Mouse (Mus musculus) kidney, postnatal 36 days (tissue): Measurements from ENCODE around the gene Saa3.
"Not testable (repeated sequence)": the region's sequence is repeated elsewhere in the genome, so short reads cannot be mapped to it uniquely, and the experiment has no call there.

Experiments
- DNase-seq, 2 experiments: peaks; one replicate each; pipeline ENCODE4 v3.0.0; 2021 to 2022; ENCODE audit warnings: mixed read lengths in 2 of 2

Gene Saa3

DNA sequence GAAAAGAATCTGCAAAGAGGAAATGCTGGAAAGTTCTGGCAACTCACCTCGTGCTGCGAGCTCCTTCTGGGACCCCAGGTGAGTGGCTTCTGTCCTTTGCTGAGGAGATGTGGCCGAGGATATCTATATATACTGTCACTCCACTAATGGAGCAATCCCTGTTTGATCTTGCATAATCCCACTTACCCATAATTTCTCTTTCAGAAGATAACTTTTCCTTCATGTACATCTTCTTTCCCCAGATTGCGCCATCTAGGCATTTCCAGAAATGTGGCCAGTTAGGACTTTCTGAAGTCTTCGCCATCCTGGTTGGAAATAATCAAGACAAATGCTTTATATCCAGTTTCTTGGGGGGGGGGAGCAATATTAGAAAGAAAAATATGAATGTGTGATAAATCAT, at the start of gene Saa3:
Gene Saa3 (minus strand): TSS at position 101 of the 400 bp plus-strand sequence.
- DNase-seq: no peak

DNA sequence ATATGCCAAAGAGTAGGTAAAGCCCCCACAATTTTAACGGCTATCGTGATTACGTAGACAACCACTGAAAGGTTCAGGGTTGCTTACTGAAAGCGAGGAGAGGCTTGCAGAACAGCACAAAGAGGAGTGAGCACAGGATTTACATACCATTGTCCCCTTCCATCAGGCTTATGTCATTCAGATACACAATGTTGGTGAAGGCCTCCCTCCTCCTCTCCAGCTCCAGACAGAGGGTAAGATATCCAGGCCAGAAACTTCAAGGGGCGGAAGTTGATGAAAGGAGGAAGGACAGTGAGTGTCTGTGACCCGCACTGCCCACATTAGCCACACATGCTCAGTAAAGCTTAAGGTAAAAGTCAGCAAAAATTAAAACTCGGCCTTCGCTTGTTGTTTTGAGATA, 49.2 kb upstream of the Saa3 start:
- no peak for DNase-seq

DNA sequence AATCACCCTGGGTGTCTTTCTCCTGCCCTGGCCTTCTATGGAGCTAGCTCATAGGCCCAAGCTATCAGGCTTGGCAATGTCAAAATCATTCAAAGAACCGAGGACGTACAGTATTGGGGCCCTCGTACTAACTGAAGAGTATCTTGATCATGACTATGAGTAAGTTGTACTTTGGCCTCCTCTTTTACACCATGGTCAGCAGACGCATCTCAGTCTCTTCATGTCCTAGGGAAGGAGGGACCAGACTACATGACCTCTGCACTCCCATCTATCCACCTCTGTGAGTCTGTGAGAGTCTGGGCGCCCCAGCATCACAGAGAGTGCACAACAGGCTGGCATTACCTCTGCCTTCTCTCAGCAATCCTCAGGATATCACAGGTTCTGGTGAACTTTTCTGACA, 47.1 kb upstream of the Saa3 start:
- DNase-seq: no peak

DNA sequence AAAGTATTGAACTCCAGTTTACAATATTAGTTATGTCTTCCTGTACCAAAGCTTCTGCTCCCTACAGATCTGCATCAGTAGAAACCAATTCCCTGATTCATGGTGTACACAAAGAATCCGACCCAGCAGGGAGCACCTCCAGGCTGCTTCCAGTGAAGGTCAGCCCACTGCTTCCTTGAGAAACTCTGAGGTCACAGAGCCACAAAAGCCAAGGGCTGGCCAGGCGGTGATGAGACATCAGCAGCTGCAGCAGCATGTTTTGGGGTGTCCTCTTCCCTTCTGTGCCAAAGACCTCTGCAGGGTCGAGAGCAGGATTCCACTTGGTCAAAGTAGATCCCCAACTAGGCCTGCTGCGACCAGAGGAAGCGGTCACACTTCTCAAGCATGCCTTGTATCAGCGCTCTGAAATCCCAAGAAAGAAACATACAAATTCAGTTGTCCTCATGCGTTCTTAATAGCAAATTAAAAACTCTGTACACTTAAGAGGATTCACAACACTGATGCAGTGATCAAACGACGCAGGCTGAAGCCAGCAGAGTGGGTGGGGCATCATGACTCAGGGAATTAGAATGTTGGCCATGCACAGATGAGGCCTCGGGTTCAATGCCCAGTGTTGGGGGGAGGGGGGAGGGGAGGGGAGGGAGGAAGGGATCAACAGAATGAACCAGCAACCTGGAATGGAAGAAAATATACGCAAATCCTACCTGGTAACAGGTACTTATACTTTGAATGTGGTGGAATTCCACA, 45.7 kb upstream of the Saa3 start:
- DNase-seq: no peak

DNA sequence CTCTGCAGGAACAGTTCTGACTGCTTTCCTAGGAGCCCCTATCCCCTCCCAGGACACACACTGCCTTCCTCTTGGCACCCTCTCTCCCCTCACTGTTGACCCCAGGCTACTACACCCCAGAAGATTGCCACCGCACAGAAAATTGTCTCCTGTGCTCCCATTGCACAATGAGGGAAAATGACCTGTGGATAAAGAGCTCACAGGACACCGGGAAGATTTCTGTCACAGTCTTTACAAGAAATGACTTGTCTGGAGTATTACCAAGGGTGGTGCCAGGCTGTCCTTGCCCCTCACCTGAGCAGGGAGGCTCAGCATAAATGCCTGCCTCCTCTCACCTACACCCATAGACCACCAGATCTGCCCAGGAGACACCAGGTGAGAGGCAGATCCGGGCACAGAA, 36.0 kb upstream of the Saa3 start, which contains the start of gene Saa2:
Gene Saa2 (plus strand): TSS at position 301 of the 400 bp plus-strand sequence.
- no peak for DNase-seq

DNA sequence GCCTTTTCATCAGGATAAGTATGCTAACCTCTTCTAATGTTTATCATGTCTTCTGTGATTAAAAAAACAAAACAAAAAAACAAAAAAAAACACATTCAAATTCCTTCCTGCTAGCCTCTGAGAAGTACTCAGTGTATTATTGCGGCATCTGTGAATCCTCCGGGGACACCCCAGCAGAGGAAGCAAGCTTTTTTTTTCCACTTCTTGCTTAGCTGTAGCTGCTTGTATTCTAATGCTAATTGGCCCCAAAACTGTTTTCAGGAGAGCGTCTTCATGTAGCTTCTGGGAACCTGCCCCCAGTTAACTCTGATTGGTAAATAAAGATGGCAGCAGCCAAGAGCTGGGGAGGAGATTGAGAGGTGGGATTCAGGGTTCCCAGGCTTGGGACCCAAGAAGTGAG, 33.0 kb upstream of the Saa3 start:
- no peak for DNase-seq

DNA sequence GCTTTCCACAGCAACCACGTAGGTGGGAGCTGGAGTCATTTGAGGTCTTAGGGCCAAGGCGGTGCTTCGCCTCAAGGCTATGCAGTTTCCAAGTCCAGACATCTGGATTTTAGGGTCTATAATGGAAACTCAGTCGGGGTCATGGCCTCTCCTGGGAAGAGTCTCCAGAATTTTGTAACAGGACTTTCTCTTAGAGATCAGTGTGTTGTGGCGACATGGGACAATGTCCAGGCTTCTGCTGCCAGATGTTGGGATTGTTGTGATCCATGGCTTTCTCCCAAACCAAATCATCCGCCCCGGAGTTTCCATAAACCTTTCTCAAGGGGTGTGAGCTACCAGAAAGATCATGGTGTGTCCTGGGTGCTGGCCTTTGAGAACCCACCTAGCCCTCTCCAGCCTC, 30.9 kb upstream of the Saa3 start:
- DNase-seq: no peak

DNA sequence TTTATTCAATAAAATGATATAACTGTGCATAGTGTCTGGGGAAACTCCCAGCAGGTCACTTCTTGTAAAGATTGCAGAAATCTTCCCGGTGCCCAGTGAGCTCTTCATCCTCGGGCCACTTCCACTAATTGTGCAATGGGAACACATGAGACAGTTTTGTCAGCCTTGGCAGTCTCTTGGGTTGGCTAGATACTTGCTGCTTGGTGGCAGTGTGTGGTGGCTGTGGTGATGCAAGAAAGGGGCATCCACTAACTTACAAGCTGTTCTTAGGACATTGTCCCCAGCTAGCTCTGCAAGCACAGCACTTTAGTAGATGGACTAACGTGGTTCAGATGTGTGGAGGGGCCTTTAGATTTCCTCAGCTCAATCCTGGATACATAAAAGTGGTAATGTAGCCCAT, 30.3 kb upstream of the Saa3 start:
- no peak for DNase-seq

DNA sequence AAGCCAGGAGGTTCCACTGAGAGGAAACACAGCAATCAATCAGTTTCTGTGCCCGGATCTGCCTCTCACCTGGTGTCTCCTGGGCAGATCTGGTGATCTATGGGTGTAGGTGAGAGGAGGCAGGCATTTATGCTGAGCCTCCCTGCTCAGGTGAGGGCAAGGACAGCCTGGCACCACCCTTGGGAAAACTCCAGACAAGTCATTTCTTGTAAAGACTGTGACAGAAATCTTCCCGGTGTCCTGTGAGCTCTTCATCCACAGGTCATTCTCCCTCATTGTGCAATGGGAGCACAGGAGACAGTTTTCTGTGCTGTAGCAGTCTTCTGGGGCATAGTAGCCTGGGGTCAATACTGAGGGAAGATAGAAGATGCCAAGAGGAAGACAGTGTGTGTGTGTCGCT, 27.4 kb upstream of the Saa3 start, which contains the start of gene Saa1:
Gene Saa1 (minus strand): TSS at position 101 of the 400 bp plus-strand sequence.
- DNase-seq: not testable (repeated sequence)

DNA sequence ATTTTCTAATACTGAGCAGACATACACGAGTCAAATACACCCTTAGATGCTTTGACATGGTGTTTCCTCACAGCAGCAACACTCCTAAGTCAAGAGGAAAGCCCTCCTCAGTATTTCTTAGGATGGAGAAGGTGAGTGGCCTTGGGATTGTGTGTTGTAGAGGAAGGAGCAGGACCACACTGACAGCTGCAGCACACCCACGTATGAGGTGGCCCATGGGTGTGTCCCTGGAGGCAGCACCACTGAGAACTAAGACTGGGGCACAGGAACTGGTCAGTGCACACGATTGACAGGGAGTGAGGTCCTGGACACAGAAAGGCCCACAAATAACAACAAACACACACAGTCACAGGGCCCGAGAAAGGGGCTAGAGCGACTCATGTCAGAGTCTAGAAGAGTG, 24.5 kb upstream of the Saa3 start:
- not testable (repeated sequence) for DNase-seq

DNA sequence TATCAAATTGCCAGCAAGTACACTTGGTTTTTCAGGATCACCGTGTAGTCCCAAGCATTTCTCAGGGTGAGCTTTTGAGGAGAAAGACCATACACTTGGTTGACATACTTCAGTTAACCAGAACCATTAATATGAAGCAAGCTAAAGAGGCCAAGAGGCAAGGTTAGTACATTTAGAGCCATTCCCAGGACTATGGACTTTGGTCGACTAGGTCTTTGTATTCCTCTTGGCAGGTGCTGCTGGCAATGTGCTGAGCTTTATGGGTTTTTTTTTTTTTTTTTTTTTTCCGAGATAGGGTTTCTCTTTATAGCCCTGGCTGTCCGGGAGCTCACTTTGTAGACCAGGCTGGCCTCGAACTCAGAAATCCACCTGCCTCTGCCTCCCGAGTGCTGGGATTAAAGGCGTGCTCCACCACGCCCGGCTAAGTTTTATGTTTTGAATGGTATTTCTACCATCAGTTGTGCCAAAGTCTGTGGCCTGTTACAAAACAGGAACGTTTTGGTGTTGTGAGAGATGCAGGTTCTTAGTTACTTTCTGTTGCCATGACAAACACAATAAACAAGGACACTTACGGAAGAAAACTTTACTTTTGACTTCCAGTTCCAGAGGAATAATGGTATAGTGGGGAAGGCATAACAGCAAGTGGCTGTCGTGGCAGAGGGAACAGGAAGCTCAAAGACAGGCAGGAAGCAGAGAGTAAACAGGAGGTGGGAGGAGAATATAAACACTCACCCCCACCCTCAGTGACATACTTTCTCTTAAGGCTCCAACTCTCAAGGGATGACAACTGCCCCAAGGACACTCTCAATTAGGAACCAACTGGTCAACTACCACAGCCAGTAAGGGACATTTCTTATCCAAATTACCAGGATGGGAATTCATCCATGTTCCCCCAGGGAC, 23.3 kb upstream of the Saa3 start:
- DNase-seq: peak; percentile 51 to 71

DNA sequence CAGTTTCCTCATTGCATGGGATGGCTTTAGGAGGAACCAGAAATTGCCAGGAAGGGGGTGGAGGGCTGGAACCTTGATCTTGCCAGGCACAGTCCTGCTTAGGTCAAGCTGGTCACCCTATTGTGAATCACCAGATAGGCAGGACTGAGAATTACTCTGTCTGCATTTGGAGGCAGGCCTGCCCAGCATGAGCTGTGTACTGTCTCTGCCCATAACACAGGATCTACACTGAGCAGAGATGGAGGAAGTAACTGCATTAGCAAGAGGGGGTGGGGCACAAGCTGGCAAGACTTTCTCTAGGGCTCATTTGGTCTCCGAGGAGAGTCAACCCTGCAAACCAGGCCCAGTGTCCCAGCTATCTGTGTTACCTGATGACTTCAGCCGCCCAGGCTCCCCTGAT, 19.5 kb upstream of the Saa3 start:
- no peak for DNase-seq

DNA sequence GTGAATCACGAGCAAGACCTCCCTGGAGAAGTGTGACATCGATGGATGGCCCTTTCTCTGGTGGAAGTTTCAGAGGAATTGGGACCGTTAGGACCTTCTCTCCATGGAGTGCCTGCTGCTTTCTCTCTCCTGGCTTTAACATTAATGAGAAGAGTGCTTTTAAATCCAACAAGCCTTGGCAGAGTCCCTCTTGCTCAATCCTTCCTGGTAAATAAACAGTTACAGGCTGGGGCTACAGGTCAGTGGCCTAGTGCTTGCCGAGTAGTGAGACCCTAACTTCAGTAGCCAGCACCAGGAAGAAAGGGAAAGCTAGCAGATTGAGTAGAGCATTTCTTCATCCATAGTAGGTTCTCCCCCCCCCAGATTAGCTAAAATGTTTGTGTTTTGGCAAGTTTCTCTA, 17.0 kb upstream of the Saa3 start, which contains the start of gene Saa4:
Gene Saa4 (minus strand): TSS at position 146 of the 400 bp plus-strand sequence.
- DNase-seq: no peak

DNA sequence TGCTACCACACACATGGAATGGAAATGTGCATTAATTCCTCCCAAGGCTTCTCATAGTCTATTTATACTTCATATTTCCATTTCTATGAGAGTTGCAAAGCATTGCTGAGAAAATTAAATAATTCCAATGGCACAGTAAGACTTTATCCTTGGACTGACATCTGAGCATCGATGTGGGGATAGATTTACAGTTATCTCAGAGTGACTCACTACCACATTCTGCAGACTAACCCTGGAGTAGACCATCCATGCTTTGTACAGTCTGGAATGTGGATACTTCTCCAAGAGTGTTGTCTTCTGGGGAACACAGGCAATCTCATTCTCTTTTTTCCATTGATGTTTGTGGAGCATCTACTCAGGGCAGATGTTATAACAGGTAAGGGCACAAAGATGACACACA, 12.1 kb upstream of the Saa3 start:
- no peak for DNase-seq

DNA sequence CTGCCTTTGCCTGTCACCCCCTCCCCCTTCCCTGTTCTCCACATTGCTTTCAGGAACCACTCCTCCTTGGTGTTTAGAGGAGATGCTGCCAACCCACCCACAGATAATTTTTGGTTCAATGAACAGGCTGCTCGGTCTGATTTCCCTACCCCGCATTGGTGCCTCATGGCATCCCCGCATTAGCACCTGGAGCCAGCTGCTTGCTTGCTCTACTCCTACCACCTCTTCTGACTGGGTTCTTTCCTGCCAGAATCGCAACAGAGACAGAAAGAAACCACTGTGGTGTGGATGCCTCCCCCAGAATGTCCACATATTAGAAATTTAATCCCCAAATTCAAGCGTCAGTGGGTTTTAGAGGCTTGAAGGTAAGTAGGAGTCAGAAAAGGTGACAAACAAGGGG, 8.9 kb upstream of the Saa3 start:
- no peak for DNase-seq

DNA sequence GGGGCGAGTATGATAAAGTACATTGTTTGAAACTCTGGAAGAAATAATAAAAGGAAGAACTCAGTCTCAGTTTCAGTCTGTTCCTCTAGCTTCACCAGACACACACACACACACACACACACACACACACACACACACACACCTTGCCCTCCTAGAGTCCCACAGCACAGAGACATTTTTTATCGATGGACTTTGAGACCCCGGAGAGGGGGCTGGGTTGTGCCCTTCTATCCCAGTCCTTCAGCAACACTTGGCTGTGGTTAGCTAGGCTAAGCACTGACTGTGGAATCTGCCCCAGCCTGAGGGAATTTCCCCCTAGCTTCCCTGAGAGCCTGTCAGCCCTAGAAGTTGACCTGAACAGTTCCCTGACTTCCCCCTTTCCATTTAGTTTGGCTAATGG, 8.3 kb upstream of the Saa3 start:
- DNase-seq: peak; percentile 58 to 72

DNA sequence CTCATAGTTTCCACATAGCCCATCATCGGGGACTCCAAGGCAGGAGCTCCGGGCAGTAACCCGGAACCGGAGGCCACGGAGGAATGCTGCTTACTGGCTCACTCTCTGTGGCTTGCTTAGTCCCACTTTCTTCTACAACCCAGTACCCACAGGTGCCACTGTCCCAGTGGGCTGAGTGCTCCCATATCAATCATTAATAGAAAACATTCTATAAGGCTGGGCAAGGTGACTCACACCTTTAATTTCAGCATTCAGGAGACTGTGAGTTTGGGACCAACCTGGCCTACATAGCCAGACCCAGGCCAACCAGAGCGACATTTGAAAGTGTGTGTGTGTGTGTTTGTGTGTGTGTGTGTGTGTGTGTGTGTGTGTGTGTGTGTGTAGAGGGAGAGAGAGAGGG, 7.9 kb upstream of the Saa3 start:
- no peak for DNase-seq

DNA sequence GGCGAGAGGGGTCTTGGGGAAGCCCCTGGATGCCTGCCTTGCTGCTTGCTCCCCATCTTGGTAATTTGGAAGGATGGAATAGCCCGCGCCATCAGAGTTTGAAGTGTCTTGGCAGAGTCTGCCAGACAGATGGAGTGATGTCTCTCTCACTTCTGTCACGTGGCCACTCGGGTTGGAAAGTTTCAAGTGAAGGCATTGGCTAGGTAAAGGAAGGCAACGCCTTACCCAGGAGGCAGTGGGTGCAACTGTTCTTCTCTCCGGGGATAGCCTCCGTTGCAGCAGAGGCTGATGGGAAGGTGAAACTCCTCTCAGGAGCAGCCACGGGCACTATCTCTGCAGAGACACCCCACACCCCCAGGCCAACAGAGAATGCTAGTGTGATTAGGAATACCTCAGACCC, 5.0 kb upstream of the Saa3 start:
- no peak for DNase-seq

DNA sequence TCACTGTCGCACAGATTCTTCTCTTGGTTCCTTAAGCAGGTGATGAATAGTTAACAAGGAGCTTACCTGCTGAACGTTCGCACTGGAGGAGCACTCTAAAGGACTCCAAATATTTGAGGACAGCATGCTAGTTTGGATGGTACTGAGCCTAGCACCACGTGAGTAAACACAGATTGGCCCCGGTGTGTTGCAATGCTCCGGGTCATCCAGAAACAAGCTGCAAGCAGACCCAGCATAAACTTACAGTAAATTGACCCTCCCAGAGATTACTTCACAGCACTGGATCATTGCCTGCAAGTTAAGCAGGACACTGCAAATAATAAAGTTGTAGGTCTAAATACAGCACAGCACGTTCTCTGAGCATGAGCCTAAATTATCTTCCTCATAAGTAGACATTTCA, 4.0 kb upstream of the Saa3 start:
- DNase-seq: peak in 1 of 2 experiments; percentile 44

DNA sequence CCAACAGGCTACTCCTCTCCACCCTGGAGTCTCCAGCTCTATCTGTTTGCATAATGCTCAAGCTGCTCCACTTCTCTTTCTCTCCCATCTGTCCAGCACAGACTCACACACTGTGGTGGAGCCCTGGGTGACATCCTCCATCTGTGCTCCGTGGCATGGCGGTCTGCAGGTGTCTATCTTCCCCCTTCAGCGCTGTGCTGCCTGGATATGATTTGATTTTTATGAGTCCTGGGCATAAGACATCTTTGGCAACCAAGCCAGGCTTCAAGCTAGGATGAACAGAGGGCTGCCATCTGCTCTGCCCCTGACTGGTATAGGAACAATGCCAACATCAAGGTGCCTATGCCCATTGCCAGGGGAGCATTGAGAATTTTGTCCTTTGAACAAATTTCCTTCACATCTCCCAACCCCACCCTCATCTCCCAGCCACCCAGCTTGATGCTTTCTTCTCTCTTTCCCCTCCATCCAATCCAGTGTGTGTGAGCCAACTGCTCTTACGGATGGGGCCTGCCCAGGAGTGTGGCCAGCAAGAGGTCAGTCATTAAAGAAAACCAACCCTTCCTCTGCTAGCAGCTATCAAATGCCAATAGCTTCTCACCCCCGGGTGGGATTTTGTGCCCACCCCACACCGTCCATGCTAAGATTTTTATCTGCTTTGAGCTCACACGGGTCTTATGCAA, 3.2 kb upstream of the Saa3 start:
- no peak for DNase-seq

DNA sequence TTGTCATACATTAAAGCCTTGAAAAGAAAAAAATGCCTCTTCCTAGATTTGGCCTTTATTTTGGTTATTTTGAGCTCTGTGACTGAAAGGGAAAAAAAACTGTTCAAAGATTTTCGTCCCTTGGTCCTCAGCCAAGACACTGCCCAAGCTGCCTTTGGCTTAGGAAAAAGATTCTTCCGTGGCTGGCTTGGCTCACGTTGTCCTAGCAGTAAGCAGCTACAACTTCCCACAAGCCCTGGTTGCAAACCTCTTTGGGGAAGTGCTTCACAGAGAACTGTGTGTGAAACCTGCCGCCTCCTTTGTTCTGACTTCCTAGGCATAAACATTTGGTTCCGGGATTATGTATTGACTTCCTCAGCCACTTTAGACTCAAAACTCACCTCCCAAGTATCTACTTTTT, 1.4 kb upstream of the Saa3 start:
- DNase-seq: peak; percentile 39 to 64

DNA sequence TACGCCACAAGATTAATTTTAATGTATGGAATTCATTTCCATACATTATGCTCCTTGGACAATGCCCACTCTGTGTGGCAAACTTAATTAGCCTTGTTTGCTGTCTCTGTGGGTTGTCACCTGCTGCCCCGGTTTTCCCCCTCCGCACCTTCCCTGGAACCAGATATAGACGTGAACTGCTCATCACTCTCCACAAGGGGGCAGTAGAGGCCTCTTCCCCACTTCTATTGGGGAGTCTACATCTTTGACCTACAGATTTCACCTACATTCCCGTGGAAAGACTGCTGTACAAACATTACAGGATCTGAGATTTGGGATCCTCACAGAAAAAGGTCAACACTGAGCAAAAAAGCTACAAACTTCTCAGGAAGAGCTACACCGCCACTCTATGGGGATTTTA, 982 bp downstream of the Saa3 start:
- peak; percentile 44 to 77 for DNase-seq

DNA sequence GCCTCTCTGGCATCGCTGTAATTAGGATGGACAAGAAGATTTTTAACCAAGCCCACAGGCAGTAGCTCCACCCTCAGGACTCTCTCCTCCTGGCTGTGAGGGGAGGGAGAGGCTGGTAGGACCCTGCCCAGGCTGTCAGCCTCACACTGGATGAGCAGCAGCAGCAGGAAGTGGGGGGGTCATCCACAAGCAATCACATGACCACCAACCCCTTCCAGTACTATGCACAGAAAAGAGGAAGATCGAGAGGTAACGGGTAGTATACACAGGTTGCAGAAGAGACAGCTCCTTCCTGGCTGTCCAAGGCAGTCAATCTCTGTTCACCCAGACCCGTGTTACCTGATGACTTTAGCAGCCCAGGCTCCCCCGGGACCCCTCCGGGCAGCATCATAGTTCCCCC, 3.2 kb downstream of the Saa3 start:
- DNase-seq: no peak
